Mouse (Mus musculus) right cerebral cortex, postnatal 10 days (tissue): ENCODE data around the gene Il1r2.
A peak's percentile ranks its signal among the peaks of the same experiment; 100 is the strongest.

Experiments used
- DNase-seq, 2 experiments: peaks; one replicate each; pipeline ENCODE4 v3.0.0; 2021; ENCODE audit warnings: low spot score in 2 of 2

Gene Il1r2

GRCm38 (mm10) chr1:40129321-40129720, 55.4 kb downstream of the Il1r2 start:
- DNase-seq = no peak

GRCm38 (mm10) chr1:40131631-40132030, 57.8 kb downstream of the Il1r2 start:
- DNase-seq = no peak

DNA sequence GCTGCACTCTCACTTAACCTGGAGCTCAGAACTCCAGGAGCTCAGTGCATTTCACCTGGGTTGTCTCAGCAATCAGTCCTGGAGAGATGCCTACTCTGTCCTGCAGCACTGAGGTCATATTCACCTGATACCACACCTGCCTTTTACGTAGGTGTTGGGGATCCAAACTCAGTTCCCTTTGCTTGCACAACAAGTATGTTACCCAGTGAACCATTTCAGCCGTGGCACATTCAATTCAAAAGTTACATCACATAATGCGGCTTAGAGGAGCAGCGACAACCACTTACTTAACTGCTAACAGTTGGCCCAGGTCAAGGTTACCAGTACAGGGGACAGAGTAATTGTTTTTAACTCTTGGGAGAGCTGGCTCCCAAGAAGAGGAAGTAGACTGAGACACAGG, 58.8 kb downstream of the Il1r2 start:
- no peak for DNase-seq

GRCm38 (mm10) chr1:40133567-40133966, 59.7 kb downstream of the Il1r2 start:
- no peak for DNase-seq

DNA sequence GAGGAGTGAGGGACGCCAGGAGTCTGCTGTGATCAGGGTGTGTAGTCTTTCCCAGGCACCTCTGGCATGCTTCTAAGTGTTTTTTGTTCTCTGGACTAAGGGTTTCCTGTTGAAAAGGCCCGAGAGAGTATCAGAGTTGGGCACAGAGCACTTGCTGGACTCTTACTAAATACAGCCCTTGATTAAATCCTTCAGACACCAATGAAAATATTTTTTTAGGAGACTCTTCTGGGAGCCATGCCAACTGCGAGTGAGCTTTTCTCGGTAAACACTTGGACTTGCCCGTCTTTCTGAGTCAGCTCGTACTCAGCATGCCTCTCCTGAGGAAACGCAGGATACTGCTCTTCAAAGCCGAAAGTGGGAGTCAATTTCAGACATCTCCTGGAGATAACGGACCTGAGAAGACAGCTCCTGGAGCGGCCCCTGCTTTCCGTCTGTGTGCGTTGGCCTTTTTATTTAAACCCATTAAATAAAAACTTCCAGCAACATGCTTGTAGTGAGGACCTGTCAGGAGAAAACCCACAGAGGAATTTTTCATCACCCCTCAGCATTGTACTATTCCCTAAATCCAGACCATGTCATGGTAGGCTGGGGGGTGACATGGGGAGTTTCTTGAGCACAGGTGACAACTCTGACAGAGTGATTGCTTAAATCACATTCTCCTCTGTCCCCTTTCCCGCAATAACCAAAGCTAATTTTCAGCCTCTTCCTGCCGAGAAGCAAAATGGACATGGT, 66.1 kb downstream of the Il1r2 start:
- DNase-seq = peak; percentile 85 to 87

GRCm38 (mm10) chr1:40156096-40156495, 82.2 kb downstream of the Il1r2 start:
- no peak for DNase-seq

GRCm38 (mm10) chr1:40163329-40163917, 89.5 kb downstream of the Il1r2 start:
- DNase-seq = no peak

GRCm38 (mm10) chr1:40164331-40164730, 90.5 kb downstream of the Il1r2 start:
- DNase-seq = no peak

DNA sequence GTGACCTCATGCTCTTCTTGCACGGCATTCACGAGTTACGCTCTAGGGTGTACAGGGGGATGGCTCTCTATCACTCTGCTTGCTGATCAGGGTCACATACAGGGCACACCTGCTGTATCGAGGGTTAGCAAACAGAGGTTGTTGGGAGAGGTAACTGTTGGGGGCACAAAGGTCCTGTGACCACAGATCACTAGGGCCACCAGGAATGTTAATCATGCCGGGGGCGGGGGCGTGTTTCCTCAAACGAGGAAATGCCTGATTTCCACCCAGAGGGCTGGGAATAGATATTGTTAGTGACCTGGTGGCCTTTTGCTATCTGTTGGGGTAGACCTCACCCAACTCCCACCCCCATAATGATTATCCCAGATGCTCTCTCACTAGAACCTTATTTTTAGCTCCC, 93.7 kb downstream of the Il1r2 start:
- no peak for DNase-seq

DNA sequence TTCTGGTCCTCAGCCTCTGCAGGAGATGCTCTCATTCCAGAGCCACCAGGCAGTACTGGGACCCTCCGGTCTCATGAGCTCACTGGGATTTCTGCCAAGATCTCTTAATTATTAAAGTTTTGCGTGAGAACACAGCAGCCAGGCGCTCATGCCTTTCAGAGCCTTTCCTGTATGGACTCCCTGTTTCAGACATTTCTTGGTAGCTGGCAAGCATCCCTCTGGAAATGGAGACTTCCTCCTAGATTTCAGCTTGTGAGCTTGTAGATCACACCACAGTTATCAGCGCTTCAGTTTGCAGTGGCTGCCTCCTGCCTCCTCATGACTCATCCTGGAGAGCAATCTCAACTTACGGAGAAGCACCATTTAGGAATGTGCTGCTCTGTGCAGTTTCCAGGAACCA, 98.0 kb downstream of the Il1r2 start:
- peak; percentile 57 to 58 for DNase-seq

DNA sequence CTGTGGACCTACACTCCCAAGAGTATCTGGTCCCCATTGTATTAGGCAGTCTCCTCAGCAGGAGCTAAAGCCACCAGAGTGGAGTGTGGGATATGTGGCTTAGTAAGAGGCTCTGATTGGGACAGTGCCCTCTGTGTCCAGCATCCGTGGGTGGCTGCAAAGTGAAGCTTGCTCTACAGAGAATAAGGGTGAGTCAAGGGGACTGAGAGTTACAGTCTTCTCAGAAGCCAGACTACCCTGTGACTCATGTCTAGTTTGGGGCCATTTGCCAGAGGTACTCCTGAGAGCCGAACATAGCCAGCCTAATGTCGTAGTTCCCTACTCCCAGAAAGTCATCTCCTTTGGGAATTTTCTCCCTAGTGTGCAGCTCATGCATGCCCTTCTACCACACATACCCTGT, 100.3 kb downstream of the Il1r2 start:
- no peak for DNase-seq
